Mouse (Mus musculus): Measurements from ENCODE around the gene Vapa.
"Not testable (repeated sequence)": the region's sequence is repeated elsewhere in the genome, so short reads cannot be mapped to it uniquely, and the experiment has no call there.

Gene Vapa

GRCm38 (mm10) chr17:65562761-65563160, 50.6 kb downstream of the Vapa start:
- DNase-seq (ENCODE audit: low spot score): peak; percentile 60

- no peak for DNase-seq (ENCODE audit: low spot score)
These were observed 51.9 kb downstream of the Vapa start for GRCm38 (mm10) chr17:65561361-65562015.

GRCm38 (mm10) chr17:65559273-65559672, 54.1 kb downstream of the Vapa start:
- peak; percentile 42 for DNase-seq (ENCODE audit: low spot score)

GRCm38 (mm10) chr17:65558788-65559187, 54.6 kb downstream of the Vapa start:
- no peak for DNase-seq (ENCODE audit: low spot score)

GRCm38 (mm10) chr17:65558217-65558616, 55.1 kb downstream of the Vapa start:
- DNase-seq (ENCODE audit: low spot score): peak; percentile 74

- DNase-seq (ENCODE audit: low spot score): peak; percentile 71
These were observed 56.1 kb downstream of the Vapa start for GRCm38 (mm10) chr17:65557212-65557611.

- peak; percentile 34 for DNase-seq (ENCODE audit: low spot score)
These were observed 56.6 kb downstream of the Vapa start for GRCm38 (mm10) chr17:65556798-65557197.

- DNase-seq (ENCODE audit: low spot score): no peak
These were observed 60.8 kb downstream of the Vapa start for GRCm38 (mm10) chr17:65552426-65552997.

GRCm38 (mm10) chr17:65550357-65550756, 63.0 kb downstream of the Vapa start:
- no peak for DNase-seq (ENCODE audit: low spot score)

- no peak for DNase-seq (ENCODE audit: low spot score)
These were observed 64.5 kb downstream of the Vapa start for GRCm38 (mm10) chr17:65548698-65549365.

GRCm38 (mm10) chr17:65546221-65546620, 67.1 kb downstream of the Vapa start:
- DNase-seq (ENCODE audit: low spot score): not testable (repeated sequence)

- DNase-seq (ENCODE audit: low spot score): no peak
These were observed 72.7 kb downstream of the Vapa start, which contains the start of gene Tmem232 for GRCm38 (mm10) chr17:65540441-65541272. TSS of gene Tmem232 (minus strand) at chr17:65540782.

- peak; percentile 31 for DNase-seq (ENCODE audit: low spot score)
These were observed 77.2 kb downstream of the Vapa start for GRCm38 (mm10) chr17:65536156-65536555.

- not testable (repeated sequence) for DNase-seq (ENCODE audit: low spot score)
These were observed 81.0 kb downstream of the Vapa start for GRCm38 (mm10) chr17:65532381-65532780.
